Mouse (Mus musculus) bone marrow, adult 2 months (tissue): ENCODE data around the gene Ssh1. TPM values are rescaled to one million over a fixed set of nuclear protein-coding genes. Genes with fewer than 3 reads are reported as not detected.

ENCODE experiments used
- H3K27ac ChIP-seq: fragments of 200-500 bp; 2 replicates; pipeline ENCODE4 v1.5.1; 2012; ENCODE audit warnings: low read depth, mild to moderate bottlenecking, control low read depth, inconsistent platforms, low read length; ENCODE audit not compliant: control insufficient read depth, poor library complexity, insufficient read depth
- H3K4me1 ChIP-seq: fragments of 200-500 bp; 2 replicates; pipeline ENCODE4 v1.6.1; 2011; ENCODE audit warnings: low read length; ENCODE audit not compliant: control insufficient read depth, insufficient read depth
- H3K4me3 ChIP-seq: fragments of 200-500 bp; replicated peaks from 2 replicates; pipeline ENCODE3; 2011; ENCODE audit warnings: mild to moderate bottlenecking, low read depth, low read length, control low read depth; ENCODE audit not compliant: control insufficient read depth
- CTCF ChIP-seq: fragments of 200-500 bp; IDR thresholded peaks from 2 replicates; pipeline ENCODE4 v1.5.1; 2011; ENCODE audit warnings: low read length, control low read depth; ENCODE audit not compliant: control insufficient read depth, insufficient read depth
- POLR2A ChIP-seq: fragments of 200-500 bp; IDR thresholded peaks from 2 replicates; pipeline ENCODE4 v1.6.1; 2011; ENCODE audit warnings: low read depth, mild to moderate bottlenecking, control low read depth, low read length, borderline replicate concordance; ENCODE audit not compliant: control insufficient read depth
- WGBS: fragments of 180-500 bp; shearing (Covaris S2); methylation state at CpG from one replicate; pipeline ENCODE4 v1.1.7; 2018; 5-methylcytosine and 5-hydroxymethylcytosine counted together
- polyA plus RNA-seq: library from polyadenylated mRNA; stranded (reverse); fragments of >200 nt; gene quantifications from 2 replicates; pipeline ENCODE4 v1.2.4, GENCODE M21; 2011; ENCODE audit warnings: low replicate concordance; ENCODE audit not compliant: missing spikeins, insufficient read depth, insufficient read length

Ssh1 gene
- polyA plus RNA-seq, 1 experiment = 14.4 TPM

GRCm38 (mm10) chr5:113907786-113908567 is 85.7 kb downstream of the Ssh1 start:
- Histone ChIP-seq H3K4me3 (peak overlapping the region; percentile 71), H3K4me1 (no peaks in the 10 kb centered on the region; the same call in 1 of the 2 replicates), H3K27ac (peak overlapping the region; percentile 98)
- TF ChIP-seq POLR2A (no peak), CTCF (no peak)
- under 1% methylated on average over 69 of the region's 69 CpGs for WGBS

GRCm38 (mm10) chr5:113906958-113907735 is 86.5 kb downstream of the Ssh1 start:
- TF ChIP-seq CTCF (no peak), POLR2A (no peak)
- Histone ChIP-seq H3K27ac (peak overlapping the region; percentile 98), H3K4me3 (peak overlapping the region; percentile 71), H3K4me1 (no peaks in the 10 kb centered on the region; the same call in 1 of the 2 replicates)
- WGBS = 20% methylated on average over 17 of the region's 17 CpGs

- Histone ChIP-seq H3K27ac (no peak overlapping the region), H3K4me3 (no peak overlapping the region), H3K4me1 (no peaks in the 10 kb centered on the region; the same call in 1 of the 2 replicates)
- no peak for TF ChIP-seq CTCF
- TF ChIP-seq POLR2A = no peak
- 73% methylated on average over 4 of the region's 4 CpGs for WGBS
Observed at GRCm38 (mm10) chr5:113904987-113905386, 88.7 kb downstream of the Ssh1 start.

- 66% methylated on average over 5 of the region's 5 CpGs for WGBS
- Histone ChIP-seq H3K4me1 (no peaks in the 10 kb centered on the region; the same call in 1 of the 2 replicates), H3K4me3 (no peak overlapping the region), H3K27ac (no peak overlapping the region)
- TF ChIP-seq CTCF = no peak
- TF ChIP-seq POLR2A = no peak
Observed at GRCm38 (mm10) chr5:113902983-113903382, 90.7 kb downstream of the Ssh1 start.

GRCm38 (mm10) chr5:113902017-113902416 is 91.7 kb downstream of the Ssh1 start:
- H3K4me3 ChIP-seq = no peak overlapping the region
- 37% methylated on average over 6 of the region's 6 CpGs for WGBS
- H3K27ac ChIP-seq = no peak overlapping the region
- TF ChIP-seq POLR2A (no peak), CTCF (no peak)
- no peaks in the 10 kb centered on the region; the same call in 1 of the 2 replicates for H3K4me1 ChIP-seq

- H3K27ac ChIP-seq = no peak overlapping the region
- H3K4me3 ChIP-seq = no peak overlapping the region
- 81% methylated on average over 8 of the region's 8 CpGs for WGBS
- no peaks in the 10 kb centered on the region; the same call in 1 of the 2 replicates for H3K4me1 ChIP-seq
- TF ChIP-seq POLR2A (no peak), CTCF (no peak)
Observed at GRCm38 (mm10) chr5:113901074-113901571, 92.6 kb downstream of the Ssh1 start.

- Histone ChIP-seq H3K4me3 (no peak overlapping the region), H3K4me1 (no peaks in the 10 kb centered on the region; the same call in 1 of the 2 replicates), H3K27ac (no peak overlapping the region)
- TF ChIP-seq POLR2A (no peak), CTCF (no peak)
- WGBS = 51% methylated on average over 12 of the region's 12 CpGs
Observed at GRCm38 (mm10) chr5:113899543-113899942, 94.2 kb downstream of the Ssh1 start.

GRCm38 (mm10) chr5:113892005-113892404 is 101.7 kb downstream of the Ssh1 start:
- WGBS = 82% methylated on average over 7 of the region's 7 CpGs
- no peak for TF ChIP-seq POLR2A
- TF ChIP-seq CTCF = no peak
- Histone ChIP-seq H3K4me3 (no peak overlapping the region), H3K27ac (no peak overlapping the region), H3K4me1 (no peaks in the 10 kb centered on the region)
